8 mouse cellular contexts compared by ENCODE assay signal in the genomic region with DNA sequence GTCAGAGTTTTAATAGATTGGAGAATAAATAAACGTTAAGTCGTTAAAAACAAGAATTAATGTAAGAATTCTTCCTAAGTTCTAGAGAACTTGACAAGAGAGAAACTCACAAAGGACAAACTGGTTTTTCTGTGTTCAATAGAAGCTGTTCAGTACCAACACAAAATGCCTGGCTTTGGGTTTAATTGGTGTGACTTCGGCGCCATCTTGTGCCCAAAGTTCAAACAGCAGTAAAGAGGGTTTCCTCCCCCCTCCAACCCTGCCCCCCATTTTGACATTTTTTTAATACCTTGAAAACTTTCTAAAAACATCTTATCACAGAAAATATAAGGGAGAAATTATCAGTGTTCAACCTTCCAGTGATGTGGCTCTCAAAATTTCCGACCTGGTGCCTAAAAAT. TPM values are rescaled to one million over a fixed set of nuclear protein-coding genes. Genes with fewer than 3 reads are reported as not detected.
DNase-seq lines count a peak whose midpoint lies in the region; ATAC-seq and TF ChIP-seq lines count a peak whose summit lies in the region.

No protein-coding gene starts in this region.

- no peak overlapping the region for H3K27ac ChIP-seq in olfactory bulb, adult 2 months (ENCODE audit: insufficient read depth, low read depth, low read length)

- H3K4me1 ChIP-seq in olfactory bulb, adult 2 months (ENCODE audit: control insufficient read depth, insufficient read depth, low read length), result 0 out of 2 replicates have a peak, but pooled peaks cover 3% of the 10 kb centered on the region

- ATAC-seq in monocyte, adult 5-6 weeks (replicated peaks; ENCODE audit: insufficient number of reproducible peaks, low FRiP score, low TSS enrichment, poor library complexity, severe bottlenecking), result no peak; the same call in 1 of the 2 replicates

- H3K4me3 ChIP-seq in olfactory bulb, adult 2 months (ENCODE audit: insufficient read depth, low read depth, low read length), result no peak overlapping the region

- peak; percentile 56 for TF ChIP-seq CTCF in olfactory bulb, adult 2 months (IDR thresholded peaks at IDR 0.05; ENCODE audit: insufficient read depth, low read depth, low read length)

- 9% methylated on average over 5 of the region's 5 CpGs for WGBS in olfactory bulb, adult 2 months

- DNase-seq in CD4-positive, CD25-positive, alpha-beta regulatory T cell, adult 2 months (ENCODE audit: low read depth, low spot score), result peak; percentile 75
- peak; percentile 47 for DNase-seq in R1 (ENCODE audit: low read depth, low spot score)
- DNase-seq in cerebellum, postnatal 4 days (ENCODE audit: low spot score in 2 of 2), result peak; percentile 64 to 68
- peak; percentile 54 to 58 for DNase-seq in gastrocnemius, postnatal 36 days
- DNase-seq in kidney, postnatal 10 days, result peak; percentile 74
- peak; percentile 54 to 58 for DNase-seq in lung, adult 18-20 months

- intact Hi-C loops in gastrocnemius, postnatal 36 days (cut with DNase I), result loop anchor here (2.0 kb wide), 2 partner anchors 343 to 413 kb away; no protein-coding TSS in a partner anchor

- TF ChIP-seq POLR2A in olfactory bulb, adult 2 months (IDR thresholded peaks at IDR 0.05; ENCODE audit: insufficient read depth, low read depth, low read length), result no peak

RNA-seq across cellular contexts. Expression of gene Phactr2, which starts 44.4 kb away (rescaled TPM):
- 10 to 100 TPM; 13.1 to 15.5 TPM for total RNA-seq in gastrocnemius, postnatal 36 days (2021)
- polyA plus RNA-seq in olfactory bulb, adult 2 months (2012; ENCODE audit: insufficient read depth, insufficient read length, low replicate concordance, missing spikeins), result not detected in 2 replicates
- total RNA-seq in monocyte, adult 5-6 weeks (2017), result 15.6 to 23.5 TPM (median 18.2 TPM) in 3 replicates
